Mouse (Mus musculus) ES-Bruce4 (cell line): ENCODE results near the gene Gm26661.
A peak's percentile ranks its signal among the peaks of the same experiment; 100 is the strongest.

Experiments
- CTCF ChIP-seq: IDR thresholded peaks from one replicate; pipeline ENCODE4 v1.8.1; 2011; ENCODE audit warnings: low read depth, low read length
- EP300 ChIP-seq: IDR thresholded peaks from 2 replicates; pipeline ENCODE4 v1.6.1; 2011; ENCODE audit warnings: low read depth, low read length; ENCODE audit not compliant: insufficient read depth
- POLR2A ChIP-seq: IDR thresholded peaks from one replicate; pipeline ENCODE4 v1.8.1; 2011; ENCODE audit warnings: low read length; ENCODE audit not compliant: insufficient read depth

DNA sequence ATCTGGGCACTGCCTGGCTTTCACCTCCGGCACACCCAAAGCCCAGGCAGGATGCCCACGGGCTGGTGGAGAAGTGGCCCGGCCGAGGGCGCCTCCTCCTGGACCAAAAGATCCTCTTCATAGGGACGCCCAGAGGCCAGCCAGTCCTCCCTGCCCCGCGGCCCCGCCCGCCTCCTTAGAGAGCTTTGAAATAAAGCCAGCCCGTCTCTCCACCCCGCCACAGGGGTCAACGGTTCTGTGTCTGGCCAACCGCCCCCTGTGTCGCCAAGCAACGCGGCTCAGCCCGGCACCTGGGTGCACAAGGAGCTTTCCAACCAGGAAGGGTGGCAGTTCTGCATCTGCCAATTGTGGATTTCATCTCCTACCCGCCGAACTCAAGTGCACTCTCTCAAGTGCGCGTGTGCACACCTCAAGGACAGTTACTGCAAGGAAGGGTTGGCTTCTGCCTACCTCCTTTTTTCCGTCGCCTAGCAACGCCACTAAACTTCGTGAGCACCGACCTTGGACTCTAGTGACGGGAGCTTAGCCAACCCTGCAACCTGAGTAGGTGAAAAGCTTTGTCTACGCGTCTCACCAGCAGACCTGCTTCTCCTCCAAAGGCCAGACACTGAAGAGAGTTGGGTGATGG, at the start of gene Gm26661:
- TF ChIP-seq CTCF: peak; percentile 24
- TF ChIP-seq POLR2A: no peak
- no peak for TF ChIP-seq EP300
